Mouse (Mus musculus) intestine, embryonic 16.5 days (tissue): ENCODE measurements around the gene Bud23. TPM values are rescaled to one million over a fixed set of nuclear protein-coding genes. Genes with fewer than 3 reads are reported as not detected.

Source experiments
- ATAC-seq: fragments of 200-750 bp; cut with Nextera tagmentation; 2 replicates; pipeline ENCODE4 v1.8.0; 2017; ENCODE audit warnings: moderate TSS enrichment, moderate library complexity
- H3K27ac ChIP-seq: fragments of 300-500 bp; sonication (generic); 2 replicates; pipeline ENCODE4 v1.5.1; 2014; ENCODE audit warnings: mild to moderate bottlenecking, low read length
- H3K27me3 ChIP-seq: fragments of 300-500 bp; sonication (generic); replicated peaks from 2 replicates; pipeline ENCODE4 v1.6.1; 2014; ENCODE audit warnings: low read length, control low read depth, mixed read lengths; ENCODE audit not compliant: control insufficient read depth, insufficient read depth
- H3K36me3 ChIP-seq: fragments of 300-500 bp; sonication (generic); 2 replicates; pipeline ENCODE4 v1.6.1; 2014; ENCODE audit warnings: low read length, control low read depth; ENCODE audit not compliant: control insufficient read depth, insufficient read depth
- H3K4me1 ChIP-seq: fragments of 300-500 bp; sonication (generic); 2 replicates; pipeline ENCODE4 v1.6.1; 2014; ENCODE audit warnings: low read length, control low read depth, mixed read lengths; ENCODE audit not compliant: control insufficient read depth, insufficient read depth
- H3K4me2 ChIP-seq: fragments of 300-500 bp; sonication (generic); 2 replicates; pipeline ENCODE4 v1.6.1; 2014; ENCODE audit warnings: low read depth, low read length, control low read depth
- H3K4me3 ChIP-seq: fragments of 300-500 bp; sonication (generic); 2 replicates; pipeline ENCODE4 v1.5.1; 2014; ENCODE audit warnings: mild to moderate bottlenecking, low read length
- H3K9ac ChIP-seq: fragments of 300-500 bp; sonication (generic); 2 replicates; pipeline ENCODE4 v1.6.1; 2014; ENCODE audit warnings: low read depth, low read length
- H3K9me3 ChIP-seq: fragments of 300-500 bp; sonication (generic); 2 replicates; pipeline ENCODE4 v1.6.1; 2016; ENCODE audit warnings: low read length, control low read depth; ENCODE audit not compliant: control insufficient read depth
- WGBS: fragments of 180-500 bp; shearing (Covaris S2); extraction: QIAGEN DNeasy Blood & Tissue Kit; methylation state at CpG from one replicate; pipeline ENCODE4 v1.1.7; 2014; 5-methylcytosine and 5-hydroxymethylcytosine counted together
- polyA plus RNA-seq: library from polyadenylated mRNA; unstranded; fragments of >200 nt; fragmentation: Nextera tagmentation; extraction: Ambion mirVana; gene quantifications from 2 replicates; pipeline ENCODE4 v1.2.1, GENCODE M21; 2015

Gene Bud23
- polyA plus RNA-seq, 1 experiment from 2014 or later, result 109 TPM

DNA sequence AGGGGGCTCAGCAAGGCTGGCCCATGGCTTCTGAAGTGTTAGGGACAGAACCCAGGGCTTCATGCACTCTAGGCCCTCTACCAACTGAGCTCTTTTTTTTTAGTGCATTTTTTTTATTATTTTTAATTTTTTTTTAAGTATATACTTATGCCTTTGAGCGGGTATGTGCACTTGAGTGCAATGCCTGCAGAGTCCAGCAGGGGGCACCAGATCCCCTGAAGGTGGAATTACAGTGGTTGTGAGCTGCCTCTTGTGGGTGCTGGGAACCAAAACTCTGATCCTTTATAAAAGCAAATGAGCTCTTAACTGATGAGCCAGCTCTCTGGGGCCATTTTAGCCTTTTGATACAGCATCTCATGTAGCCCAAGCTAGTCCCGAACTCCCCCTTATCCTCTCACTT is 30.2 kb downstream of the Bud23 start:
- no peaks in the 10 kb centered on the region for H3K36me3 ChIP-seq
- H3K27ac ChIP-seq, result no peak overlapping the region
- no peak for ATAC-seq
- peaks cover under 1% of the 10 kb centered on the region for H3K4me1 ChIP-seq
- no peak overlapping the region for H3K9ac ChIP-seq
- no peaks in the 10 kb centered on the region; the same call in 1 of the 2 replicates for H3K9me3 ChIP-seq
- H3K4me2 ChIP-seq, result no peak overlapping the region
- no peak overlapping the region for H3K4me3 ChIP-seq
- 98% methylated on average over 2 of the region's 2 CpGs for WGBS
- no peaks in the 10 kb centered on the region for H3K27me3 ChIP-seq

DNA sequence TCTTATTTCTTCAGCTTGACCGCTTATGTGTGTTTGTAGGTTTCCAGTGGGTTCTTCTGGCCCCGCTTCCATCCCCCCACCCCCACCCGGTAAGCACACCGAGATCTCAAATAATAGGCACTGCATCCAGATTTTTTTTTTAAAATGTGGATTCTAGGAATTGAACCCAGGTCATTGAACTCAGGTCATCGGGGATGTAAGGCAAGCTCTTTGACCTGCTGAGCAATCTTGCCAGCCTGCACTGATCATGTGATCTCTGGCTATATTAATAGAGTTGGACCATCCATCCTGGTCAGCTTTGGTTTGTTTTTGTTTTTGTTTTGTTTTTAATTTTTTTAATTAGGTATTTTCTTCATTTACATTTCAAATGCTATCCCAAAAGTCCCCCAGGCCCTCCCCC is 32.2 kb downstream of the Bud23 start:
- H3K27ac ChIP-seq, result no peak overlapping the region
- H3K27me3 ChIP-seq, result no peaks in the 10 kb centered on the region
- no peak overlapping the region for H3K4me3 ChIP-seq
- H3K36me3 ChIP-seq, result no peaks in the 10 kb centered on the region
- 89% methylated on average over 5 of the region's 5 CpGs for WGBS
- H3K4me1 ChIP-seq, result peaks cover 14% of the 10 kb centered on the region
- H3K9me3 ChIP-seq, result no peaks in the 10 kb centered on the region; the same call in 1 of the 2 replicates
- ATAC-seq, result no peak
- H3K9ac ChIP-seq, result no peak overlapping the region
- H3K4me2 ChIP-seq, result no peak overlapping the region

- H3K9me3 ChIP-seq, result no peaks in the 10 kb centered on the region; the same call in 1 of the 2 replicates
- 44% methylated on average over 18 of the region's 18 CpGs for WGBS
- H3K27me3 ChIP-seq, result no peaks in the 10 kb centered on the region
- no peaks in the 10 kb centered on the region for H3K36me3 ChIP-seq
- H3K4me2 ChIP-seq, result peak overlapping the region; percentile 39
- peak overlapping the region; percentile 6 for H3K9ac ChIP-seq
- ATAC-seq, result peak; percentile 45
- peak overlapping the region; percentile 19; the same call in 1 of the 2 replicates for H3K4me3 ChIP-seq
- peaks cover 34% of the 10 kb centered on the region for H3K4me1 ChIP-seq
- peak overlapping the region; percentile 25; the same call in 1 of the 2 replicates for H3K27ac ChIP-seq
Measured at GRCm38 (mm10) chr5:135029007-135029854, 35.5 kb downstream of the Bud23 start.

DNA sequence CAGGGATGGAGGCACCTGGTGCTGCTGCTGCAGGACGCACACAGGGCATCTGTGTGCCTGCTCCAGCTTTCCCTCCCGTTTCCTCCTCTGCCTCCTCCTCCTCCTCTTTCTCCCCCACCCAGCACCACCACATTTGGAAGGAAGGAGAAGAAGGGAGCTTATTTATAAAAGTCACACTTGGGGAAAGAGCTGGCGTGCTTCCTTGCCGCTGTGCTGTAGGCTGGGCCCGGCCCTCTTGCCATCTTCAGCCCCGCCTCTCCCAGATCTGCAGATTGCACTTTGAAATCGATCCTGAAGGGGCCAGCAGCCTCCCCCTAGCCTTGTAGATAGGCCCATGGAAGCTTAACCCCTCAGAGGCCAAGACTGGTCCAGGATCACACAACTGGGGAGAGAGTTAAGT is 38.9 kb downstream of the Bud23 start:
- Histone ChIP-seq H3K4me1 (peaks cover 39% of the 10 kb centered on the region), H3K9me3 (no peaks in the 10 kb centered on the region), H3K4me3 (no peak overlapping the region), H3K27ac (no peak overlapping the region), H3K27me3 (no peaks in the 10 kb centered on the region), H3K9ac (peak overlapping the region; percentile 48), H3K36me3 (no peaks in the 10 kb centered on the region), H3K4me2 (peak overlapping the region; percentile 38)
- 6% methylated on average over 7 of the region's 7 CpGs for WGBS
- no peak for ATAC-seq

DNA sequence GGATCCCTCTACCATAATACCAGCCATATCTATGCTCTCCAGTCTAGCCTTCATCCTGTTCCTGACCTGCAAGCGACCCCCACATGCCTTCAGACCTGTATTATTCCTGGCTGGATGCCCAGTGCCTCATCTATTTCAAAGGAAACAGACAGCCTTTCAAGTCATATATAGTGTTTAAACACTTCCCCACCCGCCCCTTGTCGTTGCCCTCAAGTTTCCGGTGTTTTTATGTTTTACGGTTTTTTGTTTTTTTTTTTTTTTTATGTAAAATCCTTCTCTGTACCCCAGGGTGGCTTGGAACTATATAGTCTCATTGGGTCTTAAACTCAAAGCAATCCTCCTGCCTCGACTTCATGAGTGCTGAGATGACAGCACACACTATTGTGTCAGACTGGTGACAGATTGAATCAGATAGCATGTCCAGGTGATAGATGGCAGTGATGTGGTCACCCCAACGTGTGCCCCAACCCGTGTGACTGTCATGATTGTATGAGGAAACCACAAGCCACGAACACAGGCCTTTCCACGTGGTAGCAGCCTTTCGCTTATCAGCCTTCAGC is 40.0 kb downstream of the Bud23 start:
- Histone ChIP-seq H3K4me2 (peak overlapping the region; percentile 95), H3K9ac (peak overlapping the region; percentile 78; the same call in 1 of the 2 replicates), H3K4me3 (peak overlapping the region; percentile 72), H3K9me3 (no peaks in the 10 kb centered on the region), H3K27me3 (no peaks in the 10 kb centered on the region), H3K36me3 (no peaks in the 10 kb centered on the region), H3K4me1 (peaks cover 39% of the 10 kb centered on the region), H3K27ac (no peak overlapping the region)
- WGBS, result 42% methylated on average over 11 of the region's 11 CpGs
- no peak for ATAC-seq

GRCm38 (mm10) chr5:135023344-135024173 is 41.2 kb downstream of the Bud23 start, which contains the start of gene Stx1a:
Gene Stx1a, plus strand, starts transcription at chr5:135023482.
- ATAC-seq, result peak; percentile 91
- peak within 1 kb of the TSS; percentile 78 for H3K9ac ChIP-seq
- no peaks in the 10 kb centered on the region for H3K36me3 ChIP-seq
- WGBS, result under 1% methylated on average over 61 of the region's 61 CpGs
- H3K27ac ChIP-seq, result peak within 1 kb of the TSS; percentile 33; the same call in 1 of the 2 replicates
- no peaks in the 10 kb centered on the region for H3K9me3 ChIP-seq
- H3K27me3 ChIP-seq, result no peaks in the 10 kb centered on the region
- peak within 1 kb of the TSS; percentile 72 for H3K4me3 ChIP-seq
- peaks cover 28% of the 10 kb centered on the region for H3K4me1 ChIP-seq
- peak within 1 kb of the TSS; percentile 95 for H3K4me2 ChIP-seq

GRCm38 (mm10) chr5:135021814-135022213 is 42.9 kb downstream of the Bud23 start:
- Histone ChIP-seq H3K4me2 (no peak overlapping the region), H3K9me3 (no peaks in the 10 kb centered on the region)
- 66% methylated on average over 6 of the region's 6 CpGs for WGBS

DNA sequence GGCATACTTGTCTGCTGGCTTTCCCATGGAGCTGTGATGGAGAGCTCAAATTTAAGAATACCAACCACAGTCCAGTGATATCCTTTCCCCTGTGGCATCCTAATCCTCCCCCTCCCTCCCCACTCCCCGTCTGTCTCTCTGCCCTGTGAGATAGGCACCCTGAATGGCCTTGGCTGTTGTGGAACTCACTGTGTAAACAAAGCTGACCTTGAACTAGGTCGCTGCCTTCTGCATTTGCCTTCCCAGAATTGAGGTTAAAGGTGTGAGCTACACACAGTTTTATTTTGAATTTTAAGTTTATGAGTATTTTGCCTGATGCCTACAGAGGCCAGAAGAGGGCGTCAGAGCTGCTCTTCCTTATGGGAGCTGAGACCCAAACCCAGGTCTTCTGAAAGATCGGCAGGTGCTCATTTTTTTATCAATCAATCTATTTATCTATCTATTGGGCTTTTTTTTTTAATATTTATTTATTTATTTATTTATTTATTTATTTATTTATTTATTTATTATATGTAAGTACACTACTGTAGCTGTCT is 48.5 kb downstream of the Bud23 start:
- no peaks in the 10 kb centered on the region for H3K27me3 ChIP-seq
- H3K9me3 ChIP-seq, result no peaks in the 10 kb centered on the region
- no peak overlapping the region for H3K4me2 ChIP-seq
- H3K4me1 ChIP-seq, result peaks cover 16% of the 10 kb centered on the region
- peaks cover 2% of the 10 kb centered on the region; the same call in 1 of the 2 replicates for H3K36me3 ChIP-seq
- WGBS, result 40% methylated on average over 4 of the region's 4 CpGs
- no peak overlapping the region for H3K4me3 ChIP-seq
- ATAC-seq, result no peak
- no peak overlapping the region for H3K27ac ChIP-seq
- no peak overlapping the region for H3K9ac ChIP-seq

More at GRCm38 (mm10) chr5:135021814-135022213, 42.9 kb downstream of the Bud23 start:
- no peak overlapping the region for H3K9ac ChIP-seq
- H3K36me3 ChIP-seq, result no peaks in the 10 kb centered on the region
- no peak for ATAC-seq
- peaks cover 25% of the 10 kb centered on the region for H3K4me1 ChIP-seq
- H3K27ac ChIP-seq, result no peak overlapping the region
- H3K27me3 ChIP-seq, result no peaks in the 10 kb centered on the region
- no peak overlapping the region for H3K4me3 ChIP-seq
